Mouse (Mus musculus) brain, embryonic 18.5 days (tissue): ENCODE data around the gene Olfr766-ps1.
"Not testable (repeated sequence)": the region's sequence is repeated elsewhere in the genome, so short reads cannot be mapped to it uniquely, and the experiment has no call there.

Source experiments
- DNase-seq: peaks from one replicate; pipeline ENCODE4 v3.0.0-alpha.2; 2012; ENCODE audit warnings: low read depth, low spot score

Olfr766-ps1 gene

DNA sequence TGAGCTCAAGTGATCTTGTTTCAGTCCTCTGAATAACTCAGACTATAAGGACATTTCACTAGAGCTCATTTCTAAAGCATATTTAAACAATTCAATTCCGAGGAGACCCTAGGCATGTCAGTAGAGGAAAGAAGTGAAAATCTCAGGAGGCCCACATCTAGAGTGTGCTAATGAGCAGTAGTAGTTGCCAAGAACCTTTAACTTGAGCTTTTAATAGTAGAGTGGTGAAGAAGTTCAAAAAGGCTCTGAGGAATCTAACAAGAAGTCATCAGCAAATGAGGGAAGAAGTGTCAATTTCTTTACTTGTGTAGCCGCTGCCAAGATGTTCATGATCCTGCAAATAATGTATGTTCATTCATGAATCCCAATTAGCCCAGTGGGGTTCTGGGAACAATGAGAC, at the start of gene Olfr766-ps1:
Olfr766-ps1 (minus strand) TSS at position 101 of the 400 bp plus-strand sequence.
- no peak for DNase-seq

DNA sequence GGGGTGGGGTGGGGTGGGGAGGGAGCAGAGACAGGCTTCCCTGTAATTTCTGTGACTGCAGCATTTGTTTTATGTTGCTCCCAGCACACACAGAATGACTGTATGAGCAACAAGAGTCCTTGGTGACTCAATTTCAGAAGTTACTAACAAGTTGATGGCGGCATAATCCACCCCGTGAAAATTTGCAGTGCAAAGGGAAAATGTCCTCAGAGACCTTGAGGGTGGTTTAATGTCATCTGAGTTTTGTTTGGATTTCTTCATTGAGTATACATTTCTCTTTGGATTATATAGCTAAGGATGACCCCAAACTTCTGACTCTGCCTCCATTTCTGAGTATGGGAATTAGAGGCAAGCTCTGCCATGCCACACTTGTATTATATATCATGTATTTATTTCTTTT, 49.0 kb upstream of the Olfr766-ps1 start, which contains the start of gene Olfr769:
Olfr769 (minus strand) TSS at position 101 of the 400 bp plus-strand sequence.
- no peak for DNase-seq

DNA sequence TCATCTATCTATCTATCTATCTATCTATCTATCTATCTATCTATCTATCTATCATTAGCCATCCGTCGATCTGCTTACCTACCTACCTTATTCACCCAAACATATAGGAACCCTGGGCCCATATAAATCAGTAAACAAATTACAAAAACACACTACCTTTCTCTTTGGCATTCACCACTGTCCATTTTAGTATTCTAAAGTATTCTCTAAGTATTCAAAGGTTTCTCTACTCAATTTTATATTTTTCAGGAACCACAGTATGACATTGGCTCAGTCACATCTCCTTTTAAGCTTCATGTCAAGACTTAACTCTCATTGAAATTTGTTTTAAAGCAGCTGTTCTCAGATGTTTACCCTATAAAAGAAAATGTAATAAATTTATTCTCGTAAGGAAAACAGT, 46.4 kb upstream of the Olfr766-ps1 start:
- DNase-seq = no peak

DNA sequence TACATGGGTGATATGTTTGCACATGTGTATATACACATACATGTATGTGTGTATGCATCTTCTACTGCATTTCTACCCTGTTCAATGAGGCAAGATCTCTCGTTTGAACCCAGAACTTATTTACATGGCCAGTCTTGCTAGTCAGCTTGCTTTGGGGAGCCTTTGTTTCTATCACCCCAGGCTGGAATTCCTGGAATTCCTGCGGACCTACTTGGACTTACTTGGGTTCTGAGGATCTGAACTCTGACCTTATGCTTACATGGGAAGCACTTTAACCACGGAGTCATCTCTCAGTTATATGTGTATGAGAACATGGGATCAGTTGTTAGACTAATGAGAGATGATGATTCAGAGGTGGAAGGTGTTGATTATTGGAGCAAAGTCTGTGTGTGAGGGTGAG, 32.5 kb upstream of the Olfr766-ps1 start:
- DNase-seq = no peak

DNA sequence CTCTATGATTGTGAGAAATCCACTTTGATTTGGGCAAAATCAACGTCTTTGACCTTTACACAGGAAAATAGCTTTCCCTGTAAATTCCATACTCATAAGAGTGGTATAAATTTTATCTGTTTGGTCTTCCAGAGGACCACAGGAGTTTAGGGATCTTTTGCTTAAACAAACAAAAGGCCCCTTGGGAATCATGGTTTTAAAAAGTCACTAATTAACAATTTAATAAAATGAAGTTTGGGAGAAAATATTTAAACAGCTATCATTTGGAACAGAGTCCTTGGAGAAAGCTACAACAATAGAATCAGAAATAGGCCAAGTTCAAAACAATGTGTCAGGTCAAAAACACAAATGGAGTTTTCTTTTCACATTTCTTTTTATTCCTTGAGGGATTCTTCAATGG, 30.5 kb upstream of the Olfr766-ps1 start, which contains the start of gene Olfr768:
Olfr768 (minus strand) TSS at position 101 of the 400 bp plus-strand sequence.
- DNase-seq = no peak

DNA sequence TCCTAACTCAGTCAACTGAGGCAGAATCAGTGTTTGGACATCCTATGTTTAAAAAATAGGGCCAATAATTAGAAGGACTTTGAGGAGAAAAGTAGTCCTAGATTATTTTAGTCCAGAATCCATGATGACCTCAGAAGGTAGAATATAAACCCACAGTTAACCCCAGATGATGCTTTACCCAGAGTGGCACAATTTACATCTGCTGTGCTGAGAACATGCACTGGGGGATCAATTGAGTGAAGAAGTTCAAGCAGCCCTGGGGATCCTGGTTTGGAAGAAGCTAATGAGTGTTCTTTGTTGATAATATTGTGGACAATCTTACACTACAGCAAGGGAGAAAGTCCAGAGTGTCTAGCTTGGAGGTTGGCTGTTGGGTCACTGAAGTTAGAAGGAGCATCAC, 14.0 kb upstream of the Olfr766-ps1 start, which contains the start of gene Olfr767:
Olfr767 (minus strand) TSS at position 101 of the 400 bp plus-strand sequence.
- not testable (repeated sequence) for DNase-seq

DNA sequence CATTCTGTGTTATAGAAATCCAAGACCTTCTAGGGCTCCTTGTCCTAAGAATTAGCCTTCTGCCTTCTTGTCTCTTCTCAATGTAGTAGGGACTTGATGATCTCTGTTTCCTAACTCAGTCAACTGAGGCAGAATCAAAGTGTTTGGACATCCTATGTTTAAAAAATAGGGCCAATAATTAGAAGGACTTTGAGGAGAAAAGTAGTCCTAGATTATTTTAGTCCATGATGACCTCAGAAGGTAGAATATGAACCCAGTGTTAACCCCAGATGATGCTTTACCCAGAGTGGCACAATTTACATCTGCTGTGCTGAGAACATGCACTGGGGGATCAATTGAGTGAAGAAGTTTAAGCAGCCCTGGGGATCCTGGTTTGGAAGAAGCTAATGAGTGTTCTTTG, 18.9 kb downstream of the Olfr766-ps1 start, which contains the start of gene Olfr765:
Olfr765 (minus strand) TSS at position 101 of the 400 bp plus-strand sequence.
- not testable (repeated sequence) for DNase-seq

DNA sequence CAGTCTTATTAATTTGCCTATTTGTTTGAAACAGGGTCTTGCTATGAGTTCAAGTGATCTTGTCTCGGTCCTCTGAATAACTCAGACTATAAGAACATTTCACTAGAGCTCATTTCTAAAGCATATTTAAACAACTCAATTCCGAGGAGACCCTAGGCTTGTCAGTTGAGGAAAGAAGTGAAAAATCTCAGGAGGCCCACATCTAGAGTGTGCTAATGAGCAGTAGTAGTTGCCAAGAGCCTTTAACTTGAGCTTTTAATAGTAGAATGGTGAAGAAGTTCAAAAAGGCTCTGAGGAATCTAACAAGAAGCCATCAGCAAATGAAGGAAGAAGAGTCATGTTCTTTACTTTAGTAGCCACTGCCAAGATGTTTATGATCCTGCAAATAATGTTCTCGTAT, 29.0 kb downstream of the Olfr766-ps1 start, which contains the start of gene Olfr764-ps1:
Olfr764-ps1 (minus strand) TSS at position 101 of the 400 bp plus-strand sequence.
- DNase-seq = no peak

DNA sequence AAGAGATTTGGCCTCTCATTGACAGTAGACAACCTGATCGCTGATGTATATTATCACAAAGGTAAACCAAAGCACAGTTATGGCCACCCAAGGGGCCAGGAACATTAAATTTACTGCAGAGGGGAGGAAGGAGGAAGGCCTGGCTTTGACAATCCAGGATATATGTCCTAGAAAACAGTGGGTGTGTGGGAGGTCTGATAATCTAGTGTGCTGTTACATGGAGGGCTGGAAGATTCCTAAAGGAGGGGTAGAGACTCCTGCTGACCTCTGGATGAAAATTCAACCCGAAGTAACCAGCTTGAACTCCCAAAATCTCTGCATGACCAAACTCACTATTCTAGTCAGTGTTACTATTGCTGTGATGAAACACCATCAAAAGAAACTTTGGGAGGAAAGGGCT, 40.4 kb downstream of the Olfr766-ps1 start:
- DNase-seq = no peak

DNA sequence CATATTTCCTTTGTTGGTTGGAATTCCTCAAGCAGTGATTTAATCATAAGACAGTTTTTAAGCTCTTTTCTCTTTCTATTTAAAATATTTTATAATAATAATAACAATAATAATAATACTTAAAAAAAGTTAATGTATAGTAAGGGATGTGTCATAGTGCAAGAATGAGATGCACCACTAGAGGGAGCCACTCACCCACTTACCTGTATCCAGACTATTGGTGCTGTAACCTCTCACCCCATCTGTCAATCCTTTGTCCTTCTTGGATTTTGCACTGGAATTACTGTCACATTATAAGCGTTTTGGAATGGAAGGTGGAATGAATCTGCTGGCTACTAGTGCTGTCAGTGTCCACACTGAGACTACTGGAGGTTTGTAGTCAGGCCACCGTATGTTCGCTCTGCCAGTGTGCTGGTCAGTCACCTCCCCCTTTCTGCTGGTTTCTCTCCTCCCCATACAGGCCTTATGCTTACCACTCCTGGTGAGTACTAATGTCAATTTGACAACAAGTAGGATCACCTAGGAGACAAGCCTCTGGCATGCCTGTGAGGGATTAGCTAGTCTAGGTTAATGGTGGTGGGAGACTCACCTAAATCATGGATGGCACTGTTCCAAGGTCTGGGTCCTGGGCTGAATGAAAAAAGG, 42.6 kb downstream of the Olfr766-ps1 start:
- DNase-seq = no peak

DNA sequence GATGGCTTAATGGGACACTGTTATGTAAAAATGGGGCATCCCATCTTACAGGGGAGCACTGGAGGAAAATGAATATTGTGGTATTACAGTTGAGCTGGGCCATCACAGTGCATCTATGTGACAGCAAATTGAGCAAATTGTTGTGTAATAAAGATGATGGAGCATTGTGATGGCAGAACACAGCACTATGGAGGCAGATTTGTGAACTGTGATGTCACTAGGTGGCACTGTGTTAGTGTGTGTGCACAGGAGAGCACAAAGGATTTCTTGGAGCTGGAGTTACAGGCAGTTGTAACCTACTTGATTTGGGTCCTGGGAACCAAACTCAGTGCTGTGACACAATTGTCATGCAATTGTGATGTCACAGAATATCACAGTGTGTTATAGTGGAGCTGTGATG, 45.5 kb downstream of the Olfr766-ps1 start:
- DNase-seq = no peak

DNA sequence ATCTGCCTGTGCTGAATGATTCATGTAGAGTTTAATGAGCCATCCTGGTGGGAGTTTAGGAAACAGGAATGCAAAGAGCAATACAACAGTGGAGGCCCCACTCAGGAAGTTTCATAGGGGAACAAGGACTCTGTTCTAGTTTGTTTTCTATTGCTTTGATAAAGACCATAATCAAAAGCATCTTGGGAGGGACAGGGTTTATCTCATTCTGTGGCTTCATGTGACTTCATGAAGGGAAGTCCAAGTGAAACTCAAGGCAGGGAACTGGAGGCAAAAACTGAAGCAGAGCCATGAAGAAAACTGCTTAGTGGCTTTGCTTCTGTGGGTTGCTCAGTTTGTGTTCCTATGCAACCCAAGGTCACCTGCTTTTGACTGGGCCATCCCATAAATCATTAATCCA, 54.3 kb downstream of the Olfr766-ps1 start:
- DNase-seq = no peak
